Mouse (Mus musculus) ES-Bruce4 (cell line): ENCODE data around the gene Dhrs13. TPM values are rescaled to one million over a fixed set of nuclear protein-coding genes. Genes with fewer than 3 reads are reported as not detected.

ENCODE experiments used
- H3K27ac ChIP-seq: 2 replicates; pipeline ENCODE4 v1.5.1; 2012; ENCODE audit warnings: low read length, inconsistent platforms; ENCODE audit not compliant: insufficient read depth
- H3K27me3 ChIP-seq: 2 replicates; pipeline ENCODE4 v1.6.1; 2012; ENCODE audit warnings: mild to moderate bottlenecking, low read length, inconsistent platforms; ENCODE audit not compliant: control insufficient read depth, poor library complexity, insufficient read depth, severe bottlenecking
- H3K36me3 ChIP-seq: 2 replicates; pipeline ENCODE4 v1.6.1; 2012; ENCODE audit warnings: inconsistent platforms, mild to moderate bottlenecking, low read length, moderate library complexity; ENCODE audit not compliant: control insufficient read depth, poor library complexity, insufficient read depth, severe bottlenecking
- H3K4me1 ChIP-seq: one replicate; pipeline ENCODE4 v1.8.1; 2011; ENCODE audit warnings: low read length; ENCODE audit not compliant: control insufficient read depth, insufficient read depth
- H3K4me3 ChIP-seq: 2 replicates; pipeline ENCODE4 v1.5.1; 2011; ENCODE audit warnings: low read depth, mild to moderate bottlenecking, low read length
- H3K9ac ChIP-seq: 2 replicates; pipeline ENCODE4 v1.6.1; 2012; ENCODE audit warnings: low read depth, mild to moderate bottlenecking, inconsistent platforms; ENCODE audit not compliant: poor library complexity, severe bottlenecking
- H3K9me3 ChIP-seq: replicated peaks from 2 replicates; pipeline ENCODE4 v1.6.1; 2012; ENCODE audit warnings: mild to moderate bottlenecking, low read length, inconsistent platforms; ENCODE audit not compliant: control insufficient read depth, poor library complexity, insufficient read depth, severe bottlenecking
- CTCF ChIP-seq: IDR thresholded peaks from one replicate; pipeline ENCODE4 v1.8.1; 2011; ENCODE audit warnings: low read depth, low read length
- EP300 ChIP-seq: IDR thresholded peaks from 2 replicates; pipeline ENCODE4 v1.6.1; 2011; ENCODE audit warnings: low read depth, low read length; ENCODE audit not compliant: insufficient read depth
- POLR2A ChIP-seq: IDR thresholded peaks from one replicate; pipeline ENCODE4 v1.8.1; 2011; ENCODE audit warnings: low read length; ENCODE audit not compliant: insufficient read depth
- polyA plus RNA-seq: library from polyadenylated mRNA; stranded (reverse); fragments of >200 nt; gene quantifications from 2 replicates; pipeline ENCODE4 v1.2.4, GENCODE M21; 2011; ENCODE audit warnings: low read depth; ENCODE audit not compliant: missing spikeins, insufficient read depth, insufficient read length

The Dhrs13 gene
- polyA plus RNA-seq: 8.7 and 10.7 TPM in 2 replicates

DNA sequence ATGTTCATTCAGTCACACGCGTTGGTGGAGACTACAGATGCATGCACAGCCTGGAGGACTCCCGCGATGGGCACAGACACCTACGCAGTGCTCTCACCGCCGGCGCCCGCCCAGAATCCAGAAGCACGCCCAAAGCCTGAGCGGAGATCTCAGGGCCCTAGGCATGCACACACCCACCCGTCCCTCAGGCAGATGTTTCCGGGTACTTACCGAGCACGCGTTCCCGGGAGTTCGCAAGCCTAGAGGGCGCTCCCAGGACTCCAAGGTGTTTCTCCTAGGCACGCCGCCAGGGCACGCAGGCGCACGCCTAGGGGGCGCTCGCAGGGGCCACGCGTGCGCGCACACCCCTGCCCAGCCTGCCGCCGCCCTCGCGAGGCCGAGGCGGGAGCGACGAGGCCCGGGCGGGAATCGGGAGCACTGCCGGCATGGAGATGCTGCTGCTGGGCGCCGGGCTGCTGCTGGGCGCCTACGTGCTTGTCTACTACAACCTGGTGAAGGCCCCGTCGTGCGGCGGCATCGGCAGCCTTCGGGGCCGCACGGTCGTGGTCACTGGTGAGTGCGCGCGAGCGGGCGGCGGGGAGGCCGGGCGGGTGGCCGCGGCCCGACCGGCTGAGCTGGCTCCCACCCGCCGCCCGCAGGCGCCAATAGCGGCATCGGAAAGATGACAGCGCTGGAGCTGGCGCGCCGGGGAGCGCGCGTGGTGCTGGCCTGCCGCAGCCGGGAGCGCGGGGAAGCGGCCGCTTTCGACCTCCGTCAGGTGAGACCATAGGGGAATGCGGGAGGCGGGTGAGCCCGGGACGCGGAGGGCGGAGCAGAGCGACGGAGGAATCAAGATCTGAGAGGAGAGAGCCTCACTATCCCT, at the start of gene Dhrs13:
Dhrs13 (plus strand) TSS at position 334 of the 862 bp plus-strand sequence.
- Histone ChIP-seq H3K36me3 (no peaks in the 10 kb centered on the region; the same call in none of the 2 replicates), H3K27ac (no peak within 1 kb of the TSS), H3K4me3 (peak within 1 kb of the TSS; percentile 83), H3K9ac (peak within 1 kb of the TSS; percentile 90), H3K27me3 (no peaks in the 10 kb centered on the region), H3K4me1 (no peaks in the 10 kb centered on the region), H3K9me3 (no peaks in the 10 kb centered on the region)
- TF ChIP-seq POLR2A (no peak), EP300 (peak; percentile 71; the same call in 1 of the 2 replicates), CTCF (peak; percentile 87)

DNA sequence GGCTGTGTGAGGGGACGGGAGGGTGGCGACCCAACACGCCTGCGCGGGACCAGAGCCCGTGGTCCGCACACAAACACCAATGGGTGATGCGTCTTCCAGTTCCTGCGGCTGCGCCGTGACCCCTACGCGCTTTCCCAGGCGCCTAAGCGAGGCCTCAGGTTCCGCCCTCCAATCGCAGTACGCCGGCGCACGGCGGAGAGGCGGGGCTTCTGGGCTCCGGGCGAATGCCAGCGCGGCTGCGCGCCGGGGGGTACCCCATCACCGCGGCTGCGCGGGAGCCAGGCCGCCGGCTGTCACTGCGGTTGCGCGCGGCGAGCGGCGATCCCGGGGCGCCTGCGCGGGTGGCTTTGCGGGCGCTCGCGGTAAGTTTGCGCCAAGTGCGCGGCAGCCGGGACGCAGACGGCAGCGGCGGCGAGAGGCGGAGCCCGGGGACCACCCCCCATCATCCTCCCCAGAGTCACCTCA, 49.6 kb upstream of the Dhrs13 start, which contains the start of gene Phf12:
Phf12 (plus strand) TSS at position 314 of the 465 bp plus-strand sequence.
- H3K9ac ChIP-seq: peak within 1 kb of the TSS; percentile 100
- peak within 1 kb of the TSS; percentile 93 for H3K4me3 ChIP-seq
- no peaks in the 10 kb centered on the region for H3K4me1 ChIP-seq
- TF ChIP-seq CTCF (no peak), POLR2A (no peak), EP300 (no peak)
- H3K27ac ChIP-seq: peak within 1 kb of the TSS; percentile 86
- H3K36me3 ChIP-seq: peaks cover 5% of the 10 kb centered on the region
- H3K27me3 ChIP-seq: no peaks in the 10 kb centered on the region
- no peaks in the 10 kb centered on the region for H3K9me3 ChIP-seq

DNA sequence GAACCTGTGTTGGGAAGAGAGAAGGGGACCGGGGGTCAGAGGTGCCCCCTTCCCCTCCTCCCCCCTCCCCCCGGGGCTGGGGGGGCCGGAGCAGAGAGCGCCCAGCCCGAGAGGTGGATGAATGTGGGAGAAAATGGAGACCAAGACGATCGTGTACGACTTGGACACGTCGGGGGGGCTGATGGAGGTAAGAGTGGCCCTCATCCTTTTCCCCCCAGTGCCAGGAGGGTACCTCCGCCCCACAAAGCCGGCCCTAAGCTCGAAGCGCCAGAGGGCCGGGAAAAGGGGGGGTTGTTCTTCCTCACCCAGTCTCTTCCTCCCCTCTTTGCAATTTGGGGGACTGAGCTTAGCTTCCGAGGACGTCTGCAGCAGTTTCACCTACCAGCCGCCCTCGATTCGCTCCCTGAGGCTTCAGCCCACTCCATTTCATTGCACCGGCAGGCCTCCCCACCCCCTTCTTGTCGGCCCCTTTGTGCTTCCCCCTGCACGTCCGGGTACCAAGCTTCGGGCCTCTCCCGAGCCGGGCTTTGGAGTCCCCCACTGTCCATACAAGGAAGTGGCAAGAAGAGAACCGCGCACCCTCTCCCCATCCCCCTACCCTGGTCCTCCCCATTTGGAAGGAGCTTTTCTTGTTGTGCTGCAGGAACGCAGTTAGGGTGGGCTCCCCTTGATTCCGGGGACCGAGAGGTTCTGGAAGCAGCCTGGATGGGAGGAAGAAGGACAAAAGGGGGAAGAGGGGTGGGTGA, 48.7 kb upstream of the Dhrs13 start:
- Histone ChIP-seq H3K4me3 (peak overlapping the region; percentile 93), H3K4me1 (no peaks in the 10 kb centered on the region), H3K36me3 (peaks cover 12% of the 10 kb centered on the region), H3K9me3 (no peaks in the 10 kb centered on the region), H3K27ac (peak overlapping the region; percentile 51; the same call in 1 of the 2 replicates), H3K9ac (peak overlapping the region; percentile 100), H3K27me3 (no peaks in the 10 kb centered on the region)
- TF ChIP-seq EP300: no peak
- TF ChIP-seq POLR2A: no peak
- no peak for TF ChIP-seq CTCF

DNA sequence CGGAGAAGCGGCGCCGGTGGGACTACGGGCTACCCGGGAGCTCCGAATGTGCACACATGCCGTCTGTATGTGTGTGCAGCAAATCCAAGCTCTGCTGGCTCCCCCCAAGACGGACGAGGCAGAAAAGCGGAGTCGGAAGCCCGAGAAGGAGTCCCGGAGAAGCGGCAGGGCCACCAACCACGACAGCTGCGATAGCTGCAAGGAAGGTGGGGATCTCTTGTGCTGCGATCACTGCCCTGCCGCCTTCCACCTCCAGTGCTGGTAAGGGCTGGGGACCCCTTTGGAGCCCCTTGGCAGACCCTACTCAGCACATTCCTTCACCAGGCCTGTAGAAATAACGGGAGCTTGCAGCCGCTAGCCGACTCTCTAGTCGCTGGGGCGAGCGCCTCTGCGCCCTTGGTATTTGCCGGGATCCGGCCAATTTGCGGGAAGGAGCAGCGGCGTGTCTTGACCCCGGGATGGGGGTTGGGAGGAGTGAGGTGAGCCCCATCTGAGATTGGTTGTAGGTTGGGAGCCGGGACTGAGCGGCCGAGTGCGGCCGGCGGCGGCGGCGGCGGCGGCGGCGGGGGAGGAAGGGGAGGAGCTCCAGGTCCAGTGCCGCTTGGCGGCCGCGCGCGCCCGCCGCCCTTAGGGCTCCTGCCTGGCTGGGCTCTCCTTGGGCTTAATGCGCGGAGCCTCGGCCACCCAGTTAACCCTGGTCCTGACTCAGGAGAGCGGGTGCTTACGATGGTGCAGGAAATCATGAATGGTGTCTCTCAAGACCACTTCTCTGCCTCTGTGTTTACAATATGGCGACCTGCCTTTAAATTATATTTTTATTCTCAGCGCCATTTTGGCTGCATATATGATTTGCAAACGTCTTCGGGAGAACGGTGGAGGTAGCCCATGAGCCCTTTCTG, 47.9 kb upstream of the Dhrs13 start:
- H3K9me3 ChIP-seq: no peaks in the 10 kb centered on the region

DNA sequence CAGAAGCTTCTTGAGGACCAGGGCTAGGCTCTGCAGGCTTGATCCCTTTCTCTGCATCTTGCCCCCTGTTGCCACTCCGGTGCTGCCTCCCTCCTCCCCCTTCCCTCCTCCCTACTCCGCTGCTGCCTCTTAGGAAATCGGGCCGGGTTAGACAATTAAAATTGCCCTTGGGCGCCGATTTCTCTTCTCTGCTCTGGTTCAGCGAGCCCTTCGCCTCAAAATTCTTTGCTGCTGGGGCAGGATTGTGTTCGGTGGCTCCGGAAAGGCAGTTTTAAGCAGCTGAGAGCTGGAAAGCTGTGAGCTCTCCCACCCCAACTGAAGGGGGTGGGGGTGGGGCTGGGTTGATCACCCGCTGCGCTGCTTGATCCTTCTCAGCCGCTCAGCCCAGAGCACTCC, 47.2 kb upstream of the Dhrs13 start:
- Histone ChIP-seq H3K27me3 (no peaks in the 10 kb centered on the region), H3K4me3 (peak overlapping the region; percentile 93), H3K9ac (peak overlapping the region; percentile 100), H3K36me3 (peaks cover 26% of the 10 kb centered on the region), H3K9me3 (no peaks in the 10 kb centered on the region), H3K27ac (peak overlapping the region; percentile 95), H3K4me1 (no peaks in the 10 kb centered on the region)
- 0 out of 2 replicates have a peak, but pooled peaks have one; percentile 23 for TF ChIP-seq EP300
- TF ChIP-seq CTCF: no peak

More for the DNA sequence above, 47.9 kb upstream of the Dhrs13 start:
- Histone ChIP-seq H3K9ac (peak overlapping the region; percentile 100), H3K4me3 (peak overlapping the region; percentile 93), H3K4me1 (no peaks in the 10 kb centered on the region), H3K27me3 (no peaks in the 10 kb centered on the region), H3K27ac (peak overlapping the region; percentile 95), H3K36me3 (peaks cover 20% of the 10 kb centered on the region)
- no peak for TF ChIP-seq EP300
- TF ChIP-seq CTCF: no peak
- TF ChIP-seq POLR2A: no peak
